Mouse (Mus musculus) kidney, embryonic 15.5 days (tissue): ENCODE measurements around the gene Fam227b. TPM values are rescaled to one million over a fixed set of nuclear protein-coding genes. Genes with fewer than 3 reads are reported as not detected.

ENCODE experiments used
- ATAC-seq: fragments of 200-750 bp; cut with Nextera tagmentation; replicated peaks from 2 replicates; pipeline ENCODE4 v1.8.0; 2017; ENCODE audit warnings: moderate TSS enrichment; ENCODE audit not compliant: low FRiP score
- H3K27ac ChIP-seq: fragments of 300-500 bp; sonication (generic); 2 replicates; pipeline ENCODE4 v1.5.1; 2015; ENCODE audit warnings: mild to moderate bottlenecking, inconsistent platforms
- H3K27me3 ChIP-seq: fragments of 300-500 bp; sonication (generic); 2 replicates; pipeline ENCODE4 v1.6.1; 2015; ENCODE audit warnings: inconsistent platforms
- H3K36me3 ChIP-seq: fragments of 300-500 bp; sonication (generic); 2 replicates; pipeline ENCODE4 v1.6.1; 2015; ENCODE audit warnings: inconsistent platforms
- H3K4me1 ChIP-seq: fragments of 300-500 bp; sonication (generic); 2 replicates; pipeline ENCODE4 v1.6.1; 2015; ENCODE audit warnings: inconsistent platforms
- H3K4me2 ChIP-seq: fragments of 300-500 bp; sonication (generic); 2 replicates; pipeline ENCODE4 v1.6.1; 2015; ENCODE audit warnings: moderate library complexity, mild to moderate bottlenecking, inconsistent platforms
- H3K4me3 ChIP-seq: fragments of 300-500 bp; sonication (generic); replicated peaks from 2 replicates; pipeline ENCODE4 v1.5.1; 2015; ENCODE audit warnings: mild to moderate bottlenecking, inconsistent platforms
- H3K9ac ChIP-seq: fragments of 300-500 bp; sonication (generic); 2 replicates; pipeline ENCODE4 v1.6.1; 2015; ENCODE audit warnings: mild to moderate bottlenecking, inconsistent platforms
- H3K9me3 ChIP-seq: fragments of 300-500 bp; sonication (generic); replicated peaks from 2 replicates; pipeline ENCODE4 v1.6.1; 2016; ENCODE audit warnings: inconsistent platforms
- WGBS: fragments of 180-500 bp; shearing (Covaris S2); methylation state at CpG from one replicate; pipeline ENCODE4 v1.1.7; 2015; ENCODE audit warnings: mixed read lengths; 5-methylcytosine and 5-hydroxymethylcytosine counted together
- polyA plus RNA-seq: library from polyadenylated mRNA; unstranded; fragments of >200 nt; fragmentation: Nextera tagmentation; extraction: Ambion mirVana; gene quantifications from 2 replicates; pipeline ENCODE4 v1.2.1, GENCODE M21; 2015

The Fam227b gene
- polyA plus RNA-seq, 1 experiment from 2014 or later = not detected

DNA sequence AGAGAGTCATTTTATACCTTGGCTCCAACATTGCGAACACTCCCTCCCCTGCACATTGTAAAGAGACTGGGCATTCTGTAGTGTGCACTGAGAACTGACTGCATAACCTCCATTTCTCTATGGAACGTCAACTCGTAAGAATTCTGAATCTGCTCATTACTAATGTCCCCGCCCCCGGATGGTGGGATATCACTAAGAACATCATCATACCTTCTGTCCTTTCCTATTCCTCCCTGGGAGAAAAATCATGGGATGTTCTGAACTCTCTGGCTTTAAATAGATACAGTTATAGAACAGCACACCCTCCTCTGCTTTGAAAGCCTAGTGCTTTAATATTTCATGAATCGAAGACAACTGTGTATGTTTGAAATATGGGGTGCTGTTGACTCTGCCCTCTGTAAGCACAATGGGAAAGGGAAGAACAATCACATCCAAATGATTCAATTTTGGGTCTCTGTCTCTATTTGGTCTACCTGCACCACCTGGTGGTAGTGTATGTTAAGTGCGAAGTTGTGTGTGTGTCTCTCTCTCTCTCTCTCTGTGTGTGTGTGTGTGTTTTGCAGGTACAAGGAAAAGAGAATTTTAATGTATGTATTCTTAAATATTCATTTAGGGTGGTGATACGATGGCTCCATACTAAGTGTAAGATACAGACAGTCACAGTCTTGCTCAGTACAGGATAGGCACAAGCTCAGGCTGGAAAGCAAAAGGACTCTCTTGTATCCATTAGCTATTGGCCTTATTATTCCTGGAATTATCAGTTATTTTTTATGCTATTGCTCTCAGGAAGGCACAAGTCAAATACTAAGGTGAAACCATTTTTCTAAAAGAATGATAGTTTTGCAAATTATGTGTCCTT, 118.5 kb downstream of the Fam227b start:
- ATAC-seq = no peak
- H3K9ac ChIP-seq = no peak overlapping the region
- 0 out of 2 replicates have a peak, but pooled peaks cover 2% of the 10 kb centered on the region for H3K4me1 ChIP-seq
- 76% methylated on average over 8 of the region's 8 CpGs for WGBS
- H3K27me3 ChIP-seq = no peaks in the 10 kb centered on the region
- H3K4me2 ChIP-seq = no peak overlapping the region
- H3K9me3 ChIP-seq = no peaks in the 10 kb centered on the region
- no peak overlapping the region for H3K27ac ChIP-seq
- H3K4me3 ChIP-seq = no peak overlapping the region
- H3K36me3 ChIP-seq = no peaks in the 10 kb centered on the region

DNA sequence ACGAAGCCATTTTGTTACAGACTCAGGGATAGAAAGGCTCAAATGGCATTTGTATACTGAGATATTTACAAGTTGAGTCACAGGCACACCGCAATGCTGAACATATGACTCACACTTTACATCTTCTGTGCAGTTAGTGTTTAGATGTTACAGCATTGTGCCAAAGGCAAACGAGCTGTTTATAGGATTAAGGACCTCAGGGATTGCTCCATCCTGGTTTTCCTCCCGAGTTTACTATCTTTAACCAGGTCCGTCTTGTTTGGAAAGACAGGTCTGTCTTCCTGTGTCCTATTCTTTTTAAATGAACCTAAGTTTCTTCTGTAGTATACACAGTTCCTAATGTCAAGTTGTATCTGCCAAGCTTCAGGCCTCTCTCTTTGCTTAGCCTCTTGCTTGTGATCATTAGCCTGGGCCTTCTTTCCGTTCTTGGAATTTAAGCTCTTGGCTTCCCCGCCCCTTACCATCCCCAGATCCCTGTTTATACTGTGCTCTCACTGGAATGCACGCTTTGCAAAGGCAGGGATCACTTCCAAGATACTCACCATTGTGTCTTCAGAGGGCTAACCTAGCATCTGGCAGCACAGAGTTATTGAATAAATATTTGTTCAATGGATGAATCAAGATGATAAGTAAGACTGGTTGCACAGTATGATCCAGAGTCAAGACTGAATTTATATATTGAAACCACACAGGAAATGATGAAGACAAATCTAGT, 120.5 kb downstream of the Fam227b start:
- 68% methylated on average over 8 of the region's 8 CpGs for WGBS
- Histone ChIP-seq H3K36me3 (no peaks in the 10 kb centered on the region), H3K9me3 (no peaks in the 10 kb centered on the region), H3K4me2 (no peak overlapping the region), H3K4me1 (0 out of 2 replicates have a peak, but pooled peaks cover 2% of the 10 kb centered on the region), H3K27me3 (no peaks in the 10 kb centered on the region), H3K4me3 (no peak overlapping the region), H3K27ac (no peak overlapping the region), H3K9ac (no peak overlapping the region)
- no peak for ATAC-seq

DNA sequence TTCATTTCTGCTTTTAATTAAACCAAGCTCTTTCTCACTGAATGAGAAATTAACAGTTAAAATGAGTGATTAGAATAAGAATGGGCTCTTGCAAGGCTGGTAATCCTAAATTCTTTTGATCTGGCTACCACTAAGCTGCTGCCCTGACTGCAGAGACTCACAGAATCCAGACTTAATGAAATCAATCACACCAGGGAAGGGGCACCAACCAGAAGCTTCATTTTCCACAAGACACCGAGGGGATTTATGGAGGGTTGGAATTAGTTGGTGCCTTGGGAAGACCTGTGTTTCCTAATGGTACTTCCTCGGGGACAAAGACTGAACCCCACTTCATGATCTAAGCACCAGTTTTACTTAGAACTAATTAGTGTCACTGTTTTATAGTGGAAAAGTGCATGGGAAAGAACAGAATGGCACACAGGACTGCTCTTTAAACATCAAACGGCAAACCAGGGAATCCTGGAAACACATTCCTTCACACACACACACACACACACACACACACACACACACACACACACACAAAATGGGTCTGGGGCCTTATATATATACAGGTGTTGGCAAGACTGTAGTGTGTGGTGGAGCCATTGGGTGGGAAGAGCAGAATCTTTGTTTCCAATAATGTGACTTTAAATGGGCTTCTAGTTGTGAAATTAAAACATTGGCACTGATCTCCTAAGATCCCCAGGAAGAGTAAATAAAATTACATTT, 135.9 kb downstream of the Fam227b start:
- no peaks in the 10 kb centered on the region for H3K9me3 ChIP-seq
- WGBS = 60% methylated on average over 3 of the region's 3 CpGs
- no peaks in the 10 kb centered on the region for H3K27me3 ChIP-seq
- ATAC-seq = no peak
- H3K4me3 ChIP-seq = no peak overlapping the region
- no peak overlapping the region for H3K9ac ChIP-seq
- no peaks in the 10 kb centered on the region for H3K36me3 ChIP-seq
- no peaks in the 10 kb centered on the region for H3K4me1 ChIP-seq
- no peak overlapping the region for H3K27ac ChIP-seq
- no peak overlapping the region for H3K4me2 ChIP-seq

DNA sequence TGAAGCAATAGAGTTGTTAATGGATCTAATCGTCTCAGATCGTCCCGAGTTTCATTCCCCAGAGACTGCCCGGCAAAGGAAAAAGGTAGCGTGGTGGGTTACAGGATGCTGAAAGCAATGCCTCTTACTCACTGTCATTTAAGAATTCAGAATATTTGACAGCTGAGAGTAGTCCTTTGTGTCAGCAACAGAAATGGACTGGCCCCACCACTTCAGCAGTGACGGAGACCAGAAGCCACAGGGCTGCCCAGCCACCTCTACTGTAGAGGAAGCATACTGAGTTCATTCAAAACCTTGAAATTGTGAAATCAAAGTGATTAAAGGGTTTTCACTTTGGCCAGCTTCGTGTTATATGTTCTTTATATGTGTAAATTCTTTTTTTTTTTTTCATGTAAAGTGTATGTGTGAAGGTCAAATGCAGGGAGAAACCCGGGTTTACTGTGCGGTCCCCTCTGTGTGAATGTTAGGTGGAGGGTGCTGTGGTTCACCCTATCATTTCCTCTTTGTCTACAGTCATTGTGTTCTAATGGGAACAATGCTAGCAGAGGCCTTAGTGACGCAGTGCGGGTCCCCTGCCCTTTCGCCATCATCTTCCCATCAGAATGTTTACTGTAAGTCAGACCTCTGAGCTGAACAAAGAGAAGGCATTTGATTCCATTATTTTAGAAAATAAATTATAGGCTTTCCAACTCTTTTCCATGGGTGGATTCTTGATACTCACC, 136.7 kb downstream of the Fam227b start:
- Histone ChIP-seq H3K9me3 (no peaks in the 10 kb centered on the region), H3K4me2 (no peak overlapping the region), H3K4me3 (no peak overlapping the region), H3K4me1 (no peaks in the 10 kb centered on the region), H3K27me3 (no peaks in the 10 kb centered on the region), H3K9ac (no peak overlapping the region), H3K36me3 (no peaks in the 10 kb centered on the region), H3K27ac (no peak overlapping the region)
- ATAC-seq = no peak
- WGBS = 72% methylated on average over 12 of the region's 12 CpGs

DNA sequence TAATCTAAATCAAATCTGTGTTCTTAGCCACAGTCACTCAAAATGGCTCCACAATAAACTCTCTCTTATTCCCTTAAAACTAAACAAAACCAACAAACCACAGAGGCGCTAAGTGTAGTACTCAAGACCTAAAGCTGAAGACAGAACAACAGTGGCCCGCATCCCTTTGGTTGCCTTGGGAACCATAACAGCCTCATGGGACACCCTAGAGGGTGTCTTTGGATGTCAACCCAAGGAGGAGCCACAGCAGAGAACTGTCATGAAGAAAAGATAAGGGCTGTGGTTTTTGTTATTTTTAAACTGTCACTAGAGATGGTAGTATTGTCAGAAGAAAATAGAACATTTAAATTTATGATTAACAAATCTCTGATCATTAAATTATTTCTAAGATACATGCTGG, 145.1 kb downstream of the Fam227b start:
- no peak for ATAC-seq
- Histone ChIP-seq H3K27me3 (no peaks in the 10 kb centered on the region), H3K4me2 (no peak overlapping the region), H3K4me3 (no peak overlapping the region), H3K9ac (no peak overlapping the region), H3K27ac (no peak overlapping the region), H3K36me3 (no peaks in the 10 kb centered on the region), H3K9me3 (no peaks in the 10 kb centered on the region), H3K4me1 (no peaks in the 10 kb centered on the region)
- WGBS = 80% methylated on average over 2 of the region's 2 CpGs

DNA sequence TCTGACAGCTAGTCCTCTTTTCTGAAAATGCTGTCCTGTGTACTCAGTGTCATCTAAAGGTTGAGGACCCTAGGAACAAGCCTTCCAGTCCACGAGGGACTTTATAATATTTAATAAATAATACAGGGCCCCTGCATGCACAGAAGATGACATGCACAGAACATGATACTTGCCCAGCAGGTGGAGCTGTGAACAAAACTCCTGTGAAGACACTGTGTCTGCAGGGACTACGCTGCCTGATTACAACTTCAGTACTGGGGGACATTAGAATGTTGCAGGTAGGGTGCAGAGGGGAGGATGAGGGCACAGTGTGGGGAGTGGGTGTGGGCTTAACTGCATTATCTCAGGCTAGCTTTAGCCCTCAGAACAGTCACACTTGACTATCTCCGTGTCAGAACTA, 145.7 kb downstream of the Fam227b start:
- WGBS = 43% methylated on average over 3 of the region's 3 CpGs
- H3K4me2 ChIP-seq = no peak overlapping the region
- H3K9ac ChIP-seq = no peak overlapping the region
- no peaks in the 10 kb centered on the region for H3K9me3 ChIP-seq
- H3K36me3 ChIP-seq = no peaks in the 10 kb centered on the region
- H3K27me3 ChIP-seq = no peaks in the 10 kb centered on the region
- no peak overlapping the region for H3K4me3 ChIP-seq
- ATAC-seq = peak; percentile 46; the same call in 1 of the 2 replicates
- no peaks in the 10 kb centered on the region for H3K4me1 ChIP-seq
- H3K27ac ChIP-seq = no peak overlapping the region

DNA sequence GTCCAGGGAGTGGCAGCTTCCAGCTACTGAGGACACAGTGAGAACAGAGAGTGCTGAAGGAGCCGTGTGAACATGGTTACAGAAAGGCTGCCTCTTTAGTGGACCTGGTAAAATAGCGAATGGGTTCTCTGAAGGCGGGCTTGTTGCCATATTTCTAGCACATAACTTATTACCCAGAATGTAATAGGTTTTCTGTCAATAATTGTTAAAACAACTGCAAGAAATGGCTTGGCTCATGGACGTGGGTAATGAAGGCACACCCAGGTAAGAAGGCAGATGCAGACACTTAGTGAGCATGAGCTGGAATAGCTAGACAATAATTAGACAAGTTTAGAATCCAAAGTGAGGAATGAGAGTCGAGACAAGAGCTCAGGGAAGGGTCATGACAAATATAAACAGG, 149.5 kb downstream of the Fam227b start:
- H3K9ac ChIP-seq = no peak overlapping the region
- no peaks in the 10 kb centered on the region for H3K4me1 ChIP-seq
- no peak overlapping the region for H3K27ac ChIP-seq
- H3K9me3 ChIP-seq = no peaks in the 10 kb centered on the region
- ATAC-seq = no peak
- no peaks in the 10 kb centered on the region for H3K27me3 ChIP-seq
- H3K36me3 ChIP-seq = no peaks in the 10 kb centered on the region
- H3K4me2 ChIP-seq = no peak overlapping the region
- WGBS = 67% methylated on average over 5 of the region's 5 CpGs
- H3K4me3 ChIP-seq = no peak overlapping the region

DNA sequence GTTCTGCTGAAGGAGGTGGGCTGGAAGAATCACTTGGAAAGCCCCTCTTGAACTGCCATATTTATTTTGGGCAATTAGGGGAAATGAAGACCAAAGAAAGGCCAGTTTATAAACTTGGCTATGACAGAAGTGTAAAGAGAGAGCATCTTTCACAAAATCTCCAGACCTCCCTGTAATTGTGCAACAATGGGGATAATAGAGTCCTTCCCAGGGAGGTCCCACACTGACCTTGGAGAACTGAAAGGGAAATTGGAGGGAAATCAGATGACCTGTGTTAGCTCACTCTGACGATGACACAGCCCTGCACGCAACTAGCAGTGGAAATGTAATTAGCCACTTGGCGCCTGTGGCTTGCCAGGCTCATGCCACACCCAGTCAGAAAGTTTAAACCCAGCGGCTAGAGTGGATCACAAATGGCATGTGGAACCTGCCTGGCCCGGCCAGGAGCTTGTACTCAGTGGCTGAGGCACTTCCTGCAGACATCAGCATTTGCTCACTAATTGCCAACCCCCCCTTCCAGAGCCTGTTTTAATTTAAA, 175.9 kb downstream of the Fam227b start:
- ATAC-seq = no peak
- H3K9ac ChIP-seq = no peak overlapping the region
- H3K4me2 ChIP-seq = no peak overlapping the region
- 35% methylated on average over 5 of the region's 5 CpGs for WGBS
- no peak overlapping the region for H3K4me3 ChIP-seq
- no peaks in the 10 kb centered on the region for H3K27me3 ChIP-seq
- H3K36me3 ChIP-seq = peaks cover 26% of the 10 kb centered on the region; the same call in 1 of the 2 replicates
- peaks cover 17% of the 10 kb centered on the region for H3K4me1 ChIP-seq
- no peaks in the 10 kb centered on the region for H3K9me3 ChIP-seq
- no peak overlapping the region for H3K27ac ChIP-seq

DNA sequence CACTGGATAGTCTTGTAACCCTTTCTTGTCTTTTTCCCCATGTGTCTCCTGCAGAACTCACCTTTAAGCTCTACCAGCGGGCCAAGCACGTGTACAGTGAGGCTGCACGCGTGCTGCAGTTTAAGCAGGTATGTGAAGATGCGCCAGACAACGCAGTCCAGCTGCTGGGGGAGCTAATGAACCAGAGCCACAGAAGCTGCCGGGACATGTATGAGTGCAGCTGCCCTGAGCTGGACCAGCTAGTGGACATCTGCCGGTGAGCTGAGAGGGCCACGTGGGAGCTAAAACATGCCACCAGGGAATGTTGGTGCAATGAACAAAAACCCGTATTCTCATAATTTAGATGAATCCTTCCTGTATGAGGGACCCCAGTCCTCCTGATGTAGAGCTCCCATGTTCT, 176.6 kb downstream of the Fam227b start:
- no peak for ATAC-seq
- Histone ChIP-seq H3K4me1 (peaks cover 17% of the 10 kb centered on the region), H3K9me3 (no peaks in the 10 kb centered on the region), H3K9ac (no peak overlapping the region), H3K27me3 (no peaks in the 10 kb centered on the region), H3K4me3 (no peak overlapping the region), H3K36me3 (peaks cover 21% of the 10 kb centered on the region; the same call in 1 of the 2 replicates), H3K27ac (no peak overlapping the region), H3K4me2 (no peak overlapping the region)
- WGBS = 93% methylated on average over 10 of the region's 10 CpGs

DNA sequence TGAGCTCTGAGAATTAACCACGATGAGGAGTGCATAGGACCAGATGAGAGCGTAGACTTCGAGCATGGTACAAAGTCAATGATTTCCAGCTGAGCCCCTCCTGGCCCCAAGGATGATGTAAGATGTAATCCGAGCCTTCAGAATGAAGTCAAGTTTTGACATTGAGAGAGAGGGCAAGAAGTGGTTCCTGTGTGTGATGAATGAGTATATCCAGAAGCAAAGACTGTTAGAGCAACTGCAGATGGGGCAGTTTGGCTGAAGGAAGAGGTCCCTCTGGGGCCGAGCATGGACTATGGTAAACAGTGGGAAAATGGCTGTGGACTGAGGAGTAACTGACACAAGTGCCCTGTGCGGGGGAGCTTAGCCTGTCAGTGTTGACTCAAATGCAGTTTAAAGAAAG, 178.6 kb downstream of the Fam227b start:
- H3K9me3 ChIP-seq = no peaks in the 10 kb centered on the region
- 0 out of 2 replicates have a peak overlapping the region, but pooled peaks have one; percentile 19 for H3K4me2 ChIP-seq
- no peak overlapping the region for H3K9ac ChIP-seq
- ATAC-seq = peak; percentile 87
- no peak overlapping the region for H3K4me3 ChIP-seq
- peak overlapping the region; percentile 58 for H3K27ac ChIP-seq
- H3K27me3 ChIP-seq = no peaks in the 10 kb centered on the region
- 22% methylated on average over 6 of the region's 6 CpGs for WGBS
- H3K36me3 ChIP-seq = peaks cover 17% of the 10 kb centered on the region; the same call in 1 of the 2 replicates
- peaks cover 17% of the 10 kb centered on the region for H3K4me1 ChIP-seq

DNA sequence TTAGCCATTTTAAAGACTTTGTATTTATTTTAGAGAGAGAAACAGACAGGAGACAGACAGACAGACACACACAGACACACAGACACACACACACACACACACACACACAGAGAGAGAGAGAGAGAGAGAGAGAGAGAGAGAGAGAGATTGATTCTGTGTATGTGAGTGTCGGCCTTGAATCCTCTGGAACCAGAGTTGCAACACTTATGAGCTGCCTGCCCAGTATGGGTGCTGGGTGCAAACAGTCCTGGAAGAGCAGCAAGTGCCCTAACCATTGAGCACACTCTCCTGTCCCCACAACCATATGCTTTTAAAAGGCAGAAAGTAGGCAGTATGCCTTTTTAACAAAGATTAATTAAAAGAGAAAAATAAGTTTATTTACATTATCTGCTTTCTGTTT, 183.0 kb downstream of the Fam227b start:
- ATAC-seq = no peak
- Histone ChIP-seq H3K9me3 (no peaks in the 10 kb centered on the region), H3K27me3 (no peaks in the 10 kb centered on the region), H3K27ac (no peak overlapping the region), H3K4me1 (peaks cover 10% of the 10 kb centered on the region), H3K4me2 (no peak overlapping the region), H3K36me3 (no peaks in the 10 kb centered on the region; the same call in 1 of the 2 replicates), H3K4me3 (no peak overlapping the region), H3K9ac (no peak overlapping the region)
- 93% methylated on average over 1 of the region's 1 CpGs for WGBS
